Mouse (Mus musculus): ENCODE measurements around the gene Pde6g. TPM values are rescaled to one million over a fixed set of nuclear protein-coding genes. Genes with fewer than 3 reads are reported as not detected.

Pde6g gene
- polyA plus RNA-seq, 1 experiment from 2014 or later, result 0.27 TPM

DNA sequence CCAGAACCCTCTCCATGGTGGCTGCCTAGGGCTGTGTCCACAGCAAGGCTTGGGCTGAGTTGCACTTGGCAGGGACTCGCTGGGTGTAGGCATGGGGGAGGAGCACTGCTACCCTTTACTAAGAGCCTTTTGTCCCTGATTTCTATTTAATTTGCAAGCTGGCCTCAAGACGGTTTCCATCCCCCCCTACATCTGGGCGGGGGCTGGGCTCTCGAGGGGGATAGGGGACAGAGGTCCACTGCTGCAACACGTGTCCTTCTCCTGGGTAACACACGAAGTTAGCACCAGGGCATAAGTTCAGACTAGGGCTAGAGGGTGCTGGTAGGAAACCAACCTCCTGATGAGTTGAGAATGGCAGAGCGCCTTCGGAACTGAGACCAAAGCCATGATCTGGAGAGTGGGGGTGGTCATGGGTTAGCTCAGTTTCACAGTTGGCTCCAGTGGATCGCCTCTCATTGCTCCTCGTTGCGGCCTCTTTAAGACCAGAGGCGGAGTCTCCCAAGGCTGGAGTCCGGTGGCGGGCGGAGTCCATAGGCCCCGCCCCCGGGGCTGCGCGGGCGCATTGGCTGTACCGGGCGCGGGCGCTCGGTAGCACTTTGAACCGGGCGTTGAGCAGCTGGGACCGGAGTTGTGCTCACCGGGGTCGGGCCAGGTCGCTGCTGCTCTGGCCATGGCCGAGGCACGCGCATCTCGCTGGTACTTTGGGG lies 38.2 kb upstream of the Pde6g start, which contains the start of gene Slc25a10:
Slc25a10 (plus strand) TSS at position 524 of the 707 bp plus-strand sequence.
- WGBS, result under 1% methylated on average over 35 of the region's 35 CpGs
- ATAC-seq (ENCODE audit: low FRiP score, low read depth), result peak; percentile 92
- peak within 1 kb of the TSS; percentile 93 for H3K4me3 ChIP-seq

DNA sequence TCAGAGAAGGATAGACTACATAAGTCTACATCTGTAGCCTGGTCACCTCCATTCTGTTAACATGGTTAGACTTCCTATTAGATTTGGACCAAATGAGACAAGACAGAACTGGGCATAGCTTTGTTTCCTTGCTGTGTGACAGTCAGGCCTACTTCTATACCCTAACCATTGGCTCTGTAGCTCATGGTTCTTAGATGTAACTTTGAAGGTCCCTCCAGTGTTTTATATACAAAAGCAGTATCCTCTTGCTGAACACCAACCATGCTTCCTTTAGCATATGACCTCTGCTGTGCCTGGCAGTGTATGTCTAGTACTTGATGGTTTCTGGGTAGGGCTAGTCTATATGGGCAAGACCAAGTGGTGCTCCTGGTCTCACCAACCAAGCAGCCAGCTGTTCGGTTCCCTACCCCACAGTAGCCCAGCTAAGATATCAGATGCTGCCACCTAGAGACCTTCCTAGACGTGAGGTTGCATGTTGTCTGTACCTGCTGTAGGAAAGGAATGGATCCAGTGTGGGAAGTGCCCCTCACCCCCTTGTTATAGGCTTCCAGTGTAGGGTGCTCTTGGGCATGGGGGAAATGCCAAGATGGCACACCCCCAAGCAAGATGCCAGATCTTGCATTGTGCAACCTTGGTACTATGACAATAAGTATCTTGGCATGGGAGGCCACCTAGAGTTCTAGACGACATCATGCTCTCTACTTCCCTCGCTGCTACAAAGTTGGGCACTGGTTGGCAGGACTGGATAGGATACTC lies 37.2 kb upstream of the Pde6g start:
- Histone ChIP-seq H3K4me3 (no peak overlapping the region), H3K27me3 (replicated peaks) (no peaks in the 10 kb centered on the region), H3K36me3 (peaks cover 39% of the 10 kb centered on the region), H3K9ac (no peak overlapping the region), H3K9me3 (no peaks in the 10 kb centered on the region), H3K27ac (no peak overlapping the region), H3K4me1 (peaks cover 34% of the 10 kb centered on the region), H3K4me2 (replicated peaks) (peak overlapping the region; percentile 99)
- ATAC-seq (ENCODE audit: low FRiP score, low read depth), result no peak
- WGBS, result 47% methylated on average over 4 of the region's 4 CpGs

More for the DNA sequence above, 38.2 kb upstream of the Pde6g start, which contains the start of gene Slc25a10:
- peak within 1 kb of the TSS; percentile 85 for H3K9ac ChIP-seq
- peaks cover 41% of the 10 kb centered on the region for H3K36me3 ChIP-seq
- H3K4me2 ChIP-seq (replicated peaks), result peak within 1 kb of the TSS; percentile 99
- H3K4me1 ChIP-seq, result peaks cover 29% of the 10 kb centered on the region
- no peaks in the 10 kb centered on the region for H3K27me3 ChIP-seq (replicated peaks)
- H3K9me3 ChIP-seq, result no peaks in the 10 kb centered on the region
- H3K27ac ChIP-seq, result peak within 1 kb of the TSS; percentile 68; the same call in 1 of the 2 replicates

DNA sequence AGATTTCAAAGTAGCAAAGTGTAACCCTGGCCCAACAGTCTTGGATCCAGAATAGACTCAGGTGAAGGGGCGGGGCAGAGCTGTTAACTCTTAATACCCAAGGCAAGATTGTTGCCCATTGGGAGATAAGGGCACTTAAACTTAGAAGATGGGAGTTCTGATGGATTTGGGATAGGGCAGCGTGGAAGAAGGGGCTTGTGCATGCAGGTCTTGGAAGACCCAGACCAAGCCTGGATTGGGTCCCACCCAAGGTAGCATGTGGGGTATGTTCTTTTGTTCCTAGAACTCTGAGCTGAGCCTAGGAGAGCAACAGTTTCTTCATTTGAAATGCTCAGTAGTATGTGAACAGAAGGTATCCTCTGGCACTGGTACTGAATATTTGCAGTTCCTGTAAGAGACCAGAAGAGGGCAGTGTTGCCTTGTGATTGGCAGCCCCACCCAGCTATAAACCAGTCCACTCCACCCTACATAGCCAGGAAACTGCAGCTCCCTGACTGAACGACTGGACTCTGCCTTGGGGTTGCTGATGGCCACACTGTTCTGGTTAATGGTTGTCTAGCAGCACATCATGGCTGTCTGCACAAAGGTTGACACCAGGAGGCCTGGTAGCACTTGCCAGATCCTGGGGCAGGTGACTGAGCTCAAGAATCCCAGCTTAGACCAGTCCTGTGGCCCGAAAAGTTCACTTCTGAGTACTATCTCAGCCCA lies 35.9 kb upstream of the Pde6g start:
- Histone ChIP-seq H3K27me3 (replicated peaks) (no peaks in the 10 kb centered on the region), H3K4me2 (replicated peaks) (no peak overlapping the region), H3K9me3 (no peaks in the 10 kb centered on the region), H3K27ac (no peak overlapping the region), H3K36me3 (peaks cover 31% of the 10 kb centered on the region), H3K4me1 (peaks cover 40% of the 10 kb centered on the region), H3K4me3 (no peak overlapping the region), H3K9ac (no peak overlapping the region)
- WGBS, result 62% methylated on average over 4 of the region's 4 CpGs
- no peak for ATAC-seq (ENCODE audit: low FRiP score, low read depth)

DNA sequence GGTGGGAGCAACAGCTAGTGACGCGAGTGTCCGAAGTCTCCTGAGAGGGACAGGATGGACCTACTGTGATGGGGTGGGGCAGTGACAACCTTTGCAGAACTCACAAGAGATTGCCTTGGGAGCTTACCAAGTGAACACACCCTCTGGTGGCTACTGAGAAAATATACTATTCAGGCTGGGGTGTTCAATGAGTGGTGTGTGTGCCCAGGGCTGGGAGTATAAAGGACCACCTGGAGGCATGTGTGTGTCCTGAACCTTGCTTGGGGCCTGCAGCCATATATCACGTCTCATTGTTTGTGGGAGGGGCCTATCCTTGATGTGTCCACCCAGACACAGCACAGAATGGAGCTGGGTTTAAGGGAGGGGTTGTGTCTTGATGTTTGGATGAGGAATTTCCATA lies 35.2 kb upstream of the Pde6g start:
- Histone ChIP-seq H3K9me3 (no peaks in the 10 kb centered on the region), H3K36me3 (peaks cover 33% of the 10 kb centered on the region), H3K4me3 (no peak overlapping the region), H3K4me1 (peaks cover 46% of the 10 kb centered on the region), H3K9ac (no peak overlapping the region), H3K27me3 (replicated peaks) (no peaks in the 10 kb centered on the region), H3K4me2 (replicated peaks) (no peak overlapping the region), H3K27ac (no peak overlapping the region)
- no peak for ATAC-seq (ENCODE audit: low FRiP score, low read depth)
- WGBS, result 81% methylated on average over 4 of the region's 4 CpGs

DNA sequence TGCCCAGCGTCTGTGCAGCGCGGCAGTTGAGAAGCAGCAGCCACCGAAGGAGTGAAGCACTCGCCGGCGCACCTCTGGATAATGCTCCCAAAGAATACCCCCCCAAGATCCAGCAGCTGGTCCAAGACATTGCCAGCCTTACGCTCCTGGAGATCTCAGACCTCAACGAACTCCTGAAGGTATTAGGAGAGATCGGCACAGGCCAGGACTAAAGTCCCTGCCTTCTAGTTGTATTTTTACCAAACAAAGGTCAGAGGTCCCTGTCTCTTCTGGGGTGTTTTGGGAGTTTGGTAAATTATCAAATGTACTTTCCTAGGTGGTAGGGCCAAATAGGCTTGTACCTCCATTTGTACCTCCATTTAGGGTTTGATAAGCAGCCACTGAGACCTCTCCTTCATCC lies 32.0 kb upstream of the Pde6g start:
- Histone ChIP-seq H3K27ac (no peak overlapping the region), H3K4me3 (peak overlapping the region; percentile 98), H3K9ac (peak overlapping the region; percentile 83), H3K9me3 (no peaks in the 10 kb centered on the region), H3K4me1 (peaks cover 19% of the 10 kb centered on the region), H3K36me3 (peaks cover 62% of the 10 kb centered on the region), H3K27me3 (replicated peaks) (no peaks in the 10 kb centered on the region), H3K4me2 (replicated peaks) (peak overlapping the region; percentile 92)
- WGBS, result 9% methylated on average over 10 of the region's 10 CpGs
- ATAC-seq (ENCODE audit: low FRiP score, low read depth), result no peak

DNA sequence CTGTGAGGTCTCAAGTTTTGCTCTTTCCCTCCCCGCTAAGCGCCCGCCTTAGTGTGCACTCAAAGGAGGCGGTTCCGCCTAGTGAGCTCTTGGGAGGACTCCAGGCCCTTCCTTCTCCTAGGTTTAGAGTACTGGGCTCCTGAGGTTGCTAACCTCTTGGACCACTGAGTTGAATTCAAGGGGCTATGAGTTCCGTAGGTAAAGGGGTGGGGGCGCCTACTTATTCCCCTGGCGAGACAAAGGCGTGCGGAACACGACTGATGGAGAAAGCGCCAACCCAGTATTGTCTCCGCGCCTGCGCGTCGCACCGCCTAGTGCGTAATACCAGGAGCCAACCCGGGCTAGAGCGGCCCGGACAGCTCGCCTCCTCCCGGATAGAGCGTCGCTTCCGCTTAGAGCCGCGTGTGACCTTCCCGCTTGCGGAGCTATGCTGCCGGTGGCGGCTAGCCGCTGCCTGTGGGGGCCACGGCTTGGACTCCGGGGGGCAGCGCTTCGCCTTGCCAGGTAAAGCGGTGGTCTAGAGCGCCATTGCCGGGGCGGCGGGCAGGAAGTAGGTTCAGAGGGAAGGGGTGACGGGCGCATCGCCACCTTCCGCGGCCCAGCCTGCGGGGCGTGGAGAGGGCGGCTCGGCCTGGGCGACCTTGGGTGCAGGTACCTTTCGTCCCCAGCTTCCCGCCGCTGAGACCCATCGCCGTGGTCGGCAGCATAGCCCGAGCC lies 31.1 kb upstream of the Pde6g start, which contains the start of gene Mrpl12:
Mrpl12 (plus strand) TSS at position 349 of the 717 bp plus-strand sequence.
- Histone ChIP-seq H3K9me3 (no peaks in the 10 kb centered on the region), H3K27me3 (replicated peaks) (no peaks in the 10 kb centered on the region), H3K4me2 (replicated peaks) (peak within 1 kb of the TSS; percentile 92), H3K9ac (peak within 1 kb of the TSS; percentile 83), H3K4me3 (peak within 1 kb of the TSS; percentile 98), H3K36me3 (peaks cover 71% of the 10 kb centered on the region), H3K27ac (peak within 1 kb of the TSS; percentile 66), H3K4me1 (peaks cover 19% of the 10 kb centered on the region)
- peak; percentile 92 for ATAC-seq (ENCODE audit: low FRiP score, low read depth)
- under 1% methylated on average over 60 of the region's 60 CpGs for WGBS

DNA sequence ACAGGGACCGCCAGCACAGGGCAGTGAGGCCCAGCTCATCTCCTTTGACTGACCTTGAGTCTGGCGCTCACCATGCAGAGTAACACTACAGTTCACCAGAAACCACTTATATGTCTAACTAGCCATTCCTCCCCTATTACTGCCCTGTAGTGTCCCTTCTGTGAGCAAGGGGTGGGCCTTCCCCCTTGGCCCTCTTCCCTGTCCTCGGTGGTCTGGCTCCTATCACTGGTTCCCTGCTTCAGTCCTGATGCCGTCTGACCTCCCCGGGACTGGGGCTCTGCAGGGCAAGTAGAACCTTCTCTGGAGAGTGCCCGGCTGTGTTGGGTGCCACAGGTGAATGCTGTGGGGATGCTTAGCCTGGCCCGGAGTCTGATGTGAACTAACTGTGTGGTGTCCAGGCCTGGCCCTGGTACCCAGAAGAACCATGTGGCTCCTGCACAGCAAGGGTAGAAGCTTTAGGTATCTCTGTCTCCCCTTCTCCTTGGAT lies 30.2 kb upstream of the Pde6g start:
- WGBS, result 93% methylated on average over 7 of the region's 7 CpGs

DNA sequence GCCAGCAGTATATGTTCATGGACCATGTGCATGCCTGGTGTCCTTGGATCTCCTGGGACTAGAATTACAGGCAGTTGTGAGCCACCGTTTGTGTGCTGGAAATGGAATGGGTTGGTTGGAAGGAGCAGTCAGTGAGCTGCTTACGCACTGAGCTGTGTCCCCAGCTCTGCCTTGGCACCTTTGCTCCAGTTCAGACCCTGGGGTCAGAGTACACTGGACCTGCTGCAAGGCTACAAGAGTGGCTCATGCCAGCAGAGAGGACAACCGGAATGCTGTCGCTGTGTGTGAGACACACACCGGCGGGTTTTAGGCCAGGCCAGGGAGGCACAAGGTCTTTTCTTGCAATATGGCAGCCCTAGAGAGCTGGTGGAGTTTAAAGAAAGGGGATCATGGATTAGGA lies 18.8 kb upstream of the Pde6g start:
- peaks cover 10% of the 10 kb centered on the region for H3K4me1 ChIP-seq
- H3K9ac ChIP-seq, result no peak overlapping the region
- no peaks in the 10 kb centered on the region for H3K27me3 ChIP-seq (replicated peaks)
- peaks cover 77% of the 10 kb centered on the region for H3K36me3 ChIP-seq
- H3K9me3 ChIP-seq, result no peaks in the 10 kb centered on the region
- H3K4me2 ChIP-seq (replicated peaks), result no peak overlapping the region
- no peak for ATAC-seq (ENCODE audit: low FRiP score, low read depth)
- WGBS, result 96% methylated on average over 6 of the region's 6 CpGs
- no peak overlapping the region for H3K27ac ChIP-seq
- no peak overlapping the region for H3K4me3 ChIP-seq

More for the DNA sequence above, 30.2 kb upstream of the Pde6g start:
- no peaks in the 10 kb centered on the region for H3K9me3 ChIP-seq
- H3K4me2 ChIP-seq (replicated peaks), result peak overlapping the region; percentile 92
- peak overlapping the region; percentile 83 for H3K9ac ChIP-seq
- peak overlapping the region; percentile 98; the same call in 1 of the 2 replicates for H3K4me3 ChIP-seq
- H3K36me3 ChIP-seq, result peaks cover 75% of the 10 kb centered on the region
- H3K4me1 ChIP-seq, result peaks cover 19% of the 10 kb centered on the region
- H3K27ac ChIP-seq, result no peak overlapping the region
- no peaks in the 10 kb centered on the region for H3K27me3 ChIP-seq (replicated peaks)
- ATAC-seq (ENCODE audit: low FRiP score, low read depth), result no peak

DNA sequence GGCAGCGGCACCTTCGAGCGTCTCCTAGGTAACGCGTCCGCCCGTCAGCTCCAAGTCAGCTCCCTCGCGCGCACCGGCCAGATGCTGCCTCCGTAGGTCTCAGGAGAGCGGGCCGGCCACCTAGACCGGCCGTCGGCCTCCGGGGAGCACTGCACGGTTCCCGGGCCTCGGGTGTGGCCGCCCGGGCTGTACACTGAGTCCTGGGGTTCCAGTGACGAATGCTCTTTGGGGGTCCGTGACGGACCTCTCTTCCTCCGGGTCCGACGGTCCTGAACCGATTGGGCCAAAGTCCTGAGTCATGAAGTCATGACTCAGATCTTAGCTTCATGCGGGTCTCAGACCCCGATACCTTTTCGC lies 14.4 kb upstream of the Pde6g start:
- peaks cover 60% of the 10 kb centered on the region for H3K36me3 ChIP-seq
- H3K4me2 ChIP-seq (replicated peaks), result peak overlapping the region; percentile 95
- H3K27ac ChIP-seq, result no peak overlapping the region
- peaks cover 25% of the 10 kb centered on the region for H3K4me1 ChIP-seq
- H3K9ac ChIP-seq, result peak overlapping the region; percentile 80
- ATAC-seq (ENCODE audit: low FRiP score, low read depth), result peak; percentile 73
- H3K9me3 ChIP-seq, result no peaks in the 10 kb centered on the region
- H3K4me3 ChIP-seq, result peak overlapping the region; percentile 92
- WGBS, result 1% methylated on average over 33 of the region's 33 CpGs
- no peaks in the 10 kb centered on the region for H3K27me3 ChIP-seq (replicated peaks)

DNA sequence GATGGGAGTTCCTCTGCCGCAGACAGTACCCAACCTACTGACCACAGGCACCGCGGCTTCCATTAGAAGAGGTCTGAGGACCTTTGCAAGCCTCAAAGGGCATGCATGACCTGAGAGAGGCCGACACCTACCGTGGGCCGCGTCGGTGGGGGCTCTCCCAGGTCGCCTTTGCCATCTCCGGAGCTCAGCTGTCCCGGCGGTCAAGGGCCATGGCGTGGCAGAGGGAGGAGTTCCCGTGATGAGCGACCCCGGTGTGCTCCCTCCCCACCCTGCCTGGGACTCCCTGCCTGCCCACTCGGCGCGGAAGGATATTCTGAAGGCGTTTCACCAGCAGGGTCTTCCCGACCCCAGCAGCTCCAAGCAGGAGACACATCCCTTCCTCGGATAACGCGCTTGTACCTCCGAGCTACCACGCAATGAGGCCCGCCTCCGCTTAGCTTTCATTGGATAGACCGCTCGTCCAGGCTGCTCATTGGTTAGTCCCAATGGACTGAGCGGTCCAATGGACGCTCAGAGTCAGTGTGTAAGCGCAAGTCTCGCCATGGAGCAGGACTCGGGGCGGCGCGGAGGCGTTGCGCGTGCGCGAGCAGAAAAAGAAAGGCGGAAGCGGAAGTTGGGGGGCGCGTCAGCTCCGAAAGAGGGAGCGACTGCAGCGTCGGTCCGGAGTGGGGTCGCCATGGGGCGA lies 13.9 kb upstream of the Pde6g start, which contains the start of gene Arl16:
Arl16 (minus strand) TSS at position 557 of the 685 bp plus-strand sequence.
- WGBS, result under 1% methylated on average over 54 of the region's 54 CpGs
- peak; percentile 99 for ATAC-seq (ENCODE audit: low FRiP score, low read depth)
- H3K27ac ChIP-seq, result peak within 1 kb of the TSS; percentile 59; the same call in 1 of the 2 replicates
- no peaks in the 10 kb centered on the region for H3K9me3 ChIP-seq
- H3K4me1 ChIP-seq, result peaks cover 25% of the 10 kb centered on the region
- peak within 1 kb of the TSS; percentile 92 for H3K4me3 ChIP-seq
- H3K4me2 ChIP-seq (replicated peaks), result peak within 1 kb of the TSS; percentile 95
- H3K9ac ChIP-seq, result peak within 1 kb of the TSS; percentile 80
- H3K36me3 ChIP-seq, result peaks cover 60% of the 10 kb centered on the region
- no peaks in the 10 kb centered on the region for H3K27me3 ChIP-seq (replicated peaks)

DNA sequence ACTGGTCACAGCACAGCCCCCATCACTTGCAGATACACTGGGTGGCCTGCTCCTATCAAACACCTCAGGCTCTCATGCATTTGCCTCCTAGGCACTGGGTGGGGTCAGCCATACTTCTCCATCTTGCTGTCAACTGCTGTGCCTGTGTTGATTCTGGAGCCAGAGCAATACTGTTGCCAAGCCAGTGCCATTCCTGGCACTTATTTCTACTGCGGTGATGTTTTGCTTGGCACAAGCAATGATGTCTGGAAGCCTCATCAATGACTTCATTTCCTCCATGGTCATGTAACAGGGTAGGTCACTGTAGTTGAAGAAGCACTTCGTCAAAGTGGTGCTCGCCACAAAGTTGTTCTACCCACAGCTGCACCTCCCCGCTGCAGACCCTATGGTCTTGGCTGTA lies 12.2 kb upstream of the Pde6g start:
- ATAC-seq (ENCODE audit: low FRiP score, low read depth), result no peak
- Histone ChIP-seq H3K9ac (no peak overlapping the region), H3K36me3 (peaks cover 60% of the 10 kb centered on the region), H3K9me3 (no peaks in the 10 kb centered on the region), H3K4me3 (0 out of 2 replicates have a peak overlapping the region, but pooled peaks have one; percentile 92), H3K27ac (no peak overlapping the region), H3K27me3 (replicated peaks) (no peaks in the 10 kb centered on the region), H3K4me2 (replicated peaks) (peak overlapping the region; percentile 95), H3K4me1 (peaks cover 25% of the 10 kb centered on the region)
- WGBS, result 95% methylated on average over 4 of the region's 4 CpGs
